Mouse (Mus musculus) embryonic facial prominence, embryonic 15.5 days (tissue): ENCODE measurements around the gene Abcb9. TPM values are rescaled to one million over a fixed set of nuclear protein-coding genes. Genes with fewer than 3 reads are reported as not detected.

ENCODE experiments used
- ATAC-seq: fragments of 200-750 bp; cut with Nextera tagmentation; 2 replicates; pipeline ENCODE4 v1.8.0; 2017; ENCODE audit warnings: low read depth, moderate TSS enrichment; ENCODE audit not compliant: insufficient number of reproducible peaks, low FRiP score, low TSS enrichment
- H3K27ac ChIP-seq: fragments of 300-500 bp; sonication (generic); replicated peaks from 2 replicates; pipeline ENCODE4 v1.5.1; 2015; ENCODE audit warnings: mild to moderate bottlenecking, inconsistent platforms
- H3K27me3 ChIP-seq: fragments of 300-500 bp; sonication (generic); 2 replicates; pipeline ENCODE4 v1.6.1; 2015; ENCODE audit warnings: inconsistent platforms
- H3K36me3 ChIP-seq: fragments of 300-500 bp; sonication (generic); 2 replicates; pipeline ENCODE4 v1.6.1; 2015; ENCODE audit warnings: mild to moderate bottlenecking, inconsistent platforms
- H3K4me1 ChIP-seq: fragments of 300-500 bp; sonication (generic); 2 replicates; pipeline ENCODE4 v1.6.1; 2015; ENCODE audit warnings: inconsistent platforms
- H3K4me2 ChIP-seq: fragments of 300-500 bp; sonication (generic); replicated peaks from 2 replicates; pipeline ENCODE4 v1.6.1; 2015; ENCODE audit warnings: mild to moderate bottlenecking, inconsistent platforms
- H3K4me3 ChIP-seq: fragments of 300-500 bp; sonication (generic); replicated peaks from 2 replicates; pipeline ENCODE4 v1.5.1; 2015; ENCODE audit warnings: mild to moderate bottlenecking, inconsistent platforms
- H3K9ac ChIP-seq: fragments of 300-500 bp; sonication (generic); 2 replicates; pipeline ENCODE4 v1.6.1; 2015; ENCODE audit warnings: inconsistent platforms
- H3K9me3 ChIP-seq: fragments of 300-500 bp; sonication (generic); replicated peaks from 2 replicates; pipeline ENCODE4 v1.6.1; 2016; ENCODE audit warnings: inconsistent platforms
- whole genome bisulfite sequencing: fragments of 180-500 bp; shearing (Covaris S2); methylation state at CpG from one replicate; pipeline ENCODE4 v1.1.7; 2015; 5-methylcytosine and 5-hydroxymethylcytosine counted together
- polyA plus RNA-seq: library from polyadenylated mRNA; unstranded; fragments of >200 nt; fragmentation: Nextera tagmentation; extraction: Ambion mirVana; gene quantifications from 2 replicates; pipeline ENCODE4 v1.2.1, GENCODE M21; 2015

Abcb9 gene
- 2.4 and 2.9 TPM in 2 replicates for polyA plus RNA-seq

DNA sequence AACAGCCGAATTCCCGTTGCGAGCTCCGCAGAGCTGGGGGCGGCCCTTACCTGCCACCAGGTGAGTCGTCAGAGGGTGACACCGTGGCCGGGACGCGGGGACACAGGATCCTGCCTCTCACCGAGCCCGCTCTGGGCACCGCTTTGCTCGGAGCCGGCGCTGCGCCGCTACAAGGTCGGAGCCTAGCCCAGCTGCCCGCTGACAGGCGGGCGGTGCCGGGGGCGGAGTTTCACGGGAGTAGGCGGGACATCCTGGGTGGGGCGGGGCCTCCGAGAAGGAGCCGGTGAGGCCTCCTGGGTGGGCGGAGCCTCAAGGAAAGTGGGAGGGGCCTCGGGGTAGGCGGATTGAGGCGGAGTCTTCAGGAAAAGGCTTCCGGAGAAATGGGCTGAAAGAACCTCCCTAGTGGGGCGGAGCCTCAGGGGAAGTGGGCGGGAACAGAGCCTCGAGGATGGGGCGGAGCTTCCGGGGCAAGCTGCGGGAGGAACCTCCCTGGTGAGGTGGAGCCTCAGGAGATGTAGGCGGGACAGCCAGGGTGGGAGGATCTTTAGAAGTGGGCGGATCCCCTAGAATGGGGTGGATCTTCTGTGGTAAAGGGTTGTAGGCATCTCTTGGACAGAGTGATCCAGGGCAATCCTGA, at the start of gene Abcb9:
Gene Abcb9, minus strand, starts transcription at position 203 of the 637 bp plus-strand sequence.
- peaks cover 18% of the 10 kb centered on the region for H3K4me1 ChIP-seq
- under 1% methylated on average over 42 of the region's 42 CpGs for WGBS

DNA sequence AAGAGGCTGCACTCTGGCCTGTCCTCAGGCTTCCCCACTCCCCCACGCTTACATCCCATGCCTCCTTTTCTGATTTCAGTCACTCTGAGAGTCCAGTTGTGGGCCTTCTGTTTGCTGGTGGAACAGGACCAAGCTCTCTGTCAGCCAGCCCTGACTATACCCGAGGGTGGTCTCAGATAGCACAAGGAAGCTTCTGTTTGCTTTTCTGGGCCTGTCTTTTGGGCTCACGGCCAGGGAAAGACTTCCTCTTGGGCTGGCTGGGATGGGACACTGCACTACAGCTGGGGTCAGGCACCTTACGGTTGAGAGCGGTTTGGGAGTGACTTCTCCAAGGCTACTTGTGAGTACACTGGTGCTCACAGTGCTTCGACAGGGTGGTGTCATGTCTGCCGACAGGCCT, 42.5 kb upstream of the Abcb9 start:
- no peaks in the 10 kb centered on the region for H3K9me3 ChIP-seq
- H3K36me3 ChIP-seq = peaks cover 46% of the 10 kb centered on the region
- H3K27ac ChIP-seq = no peak overlapping the region
- 62% methylated on average over 7 of the region's 7 CpGs for WGBS
- no peak overlapping the region for H3K9ac ChIP-seq
- no peak overlapping the region for H3K4me2 ChIP-seq
- H3K4me3 ChIP-seq = no peak overlapping the region
- no peak for ATAC-seq
- no peaks in the 10 kb centered on the region for H3K27me3 ChIP-seq
- H3K4me1 ChIP-seq = no peaks in the 10 kb centered on the region

More for the DNA sequence above, at the start of gene Abcb9:
- Histone ChIP-seq H3K9ac (peak within 1 kb of the TSS; percentile 42), H3K4me3 (peak within 1 kb of the TSS; percentile 53), H3K27ac (no peak within 1 kb of the TSS), H3K9me3 (no peaks in the 10 kb centered on the region), H3K4me2 (peak within 1 kb of the TSS; percentile 91), H3K36me3 (no peaks in the 10 kb centered on the region), H3K27me3 (peaks cover 7% of the 10 kb centered on the region)
- ATAC-seq = peak; percentile 71

DNA sequence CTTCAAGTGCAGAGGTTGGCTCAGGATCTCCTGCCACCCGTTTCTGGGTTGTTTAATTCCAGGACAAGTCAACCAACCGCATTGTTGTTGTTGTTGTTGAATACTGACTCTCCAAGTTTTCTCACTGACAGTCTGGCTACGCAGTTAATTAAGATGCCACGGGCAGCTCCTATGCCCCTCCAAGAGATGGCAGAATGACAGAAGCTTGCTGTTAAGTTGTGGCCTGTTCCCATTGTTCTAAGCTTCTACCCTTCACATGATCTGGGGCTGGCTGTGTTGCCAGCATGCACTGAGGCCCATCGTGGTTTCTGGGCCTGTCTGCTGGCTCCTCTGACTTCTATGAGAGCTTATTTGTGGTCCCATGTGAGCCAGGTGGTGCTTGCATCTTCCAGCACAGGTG, 38.7 kb upstream of the Abcb9 start:
- ATAC-seq = no peak
- peaks cover 48% of the 10 kb centered on the region for H3K36me3 ChIP-seq
- H3K4me3 ChIP-seq = no peak overlapping the region

DNA sequence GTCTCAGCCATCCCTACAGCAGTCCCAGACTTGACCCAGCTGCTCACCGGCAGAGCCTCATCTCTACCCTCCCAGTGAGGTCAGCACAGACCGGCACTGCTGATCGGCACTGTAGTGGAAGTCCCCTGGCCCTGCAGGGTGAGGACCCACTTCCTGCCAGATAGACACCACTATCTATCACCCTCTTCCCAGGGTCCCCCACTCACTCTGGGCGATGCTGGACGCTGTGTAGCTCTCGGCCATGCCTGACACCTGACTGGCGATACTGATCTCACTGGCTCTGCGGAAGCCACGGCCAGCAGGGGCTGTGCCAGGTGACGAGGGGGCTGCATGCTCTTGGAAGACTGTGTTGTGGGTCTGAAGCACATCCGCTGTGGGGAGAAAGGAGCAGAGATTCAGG, 29.5 kb upstream of the Abcb9 start:
- ATAC-seq = no peak
- H3K4me3 ChIP-seq = no peak overlapping the region
- no peaks in the 10 kb centered on the region for H3K27me3 ChIP-seq
- peaks cover 66% of the 10 kb centered on the region for H3K36me3 ChIP-seq
- H3K9ac ChIP-seq = no peak overlapping the region
- WGBS = 87% methylated on average over 11 of the region's 11 CpGs
- H3K4me1 ChIP-seq = 0 out of 2 replicates have a peak, but pooled peaks cover 3% of the 10 kb centered on the region
- H3K27ac ChIP-seq = no peak overlapping the region
- no peaks in the 10 kb centered on the region for H3K9me3 ChIP-seq
- H3K4me2 ChIP-seq = no peak overlapping the region

More for the DNA sequence above, 38.7 kb upstream of the Abcb9 start:
- H3K27ac ChIP-seq = no peak overlapping the region
- WGBS = 84% methylated on average over 5 of the region's 5 CpGs
- no peaks in the 10 kb centered on the region for H3K4me1 ChIP-seq
- no peaks in the 10 kb centered on the region for H3K9me3 ChIP-seq
- H3K9ac ChIP-seq = no peak overlapping the region
- H3K4me2 ChIP-seq = no peak overlapping the region
- H3K27me3 ChIP-seq = no peaks in the 10 kb centered on the region

DNA sequence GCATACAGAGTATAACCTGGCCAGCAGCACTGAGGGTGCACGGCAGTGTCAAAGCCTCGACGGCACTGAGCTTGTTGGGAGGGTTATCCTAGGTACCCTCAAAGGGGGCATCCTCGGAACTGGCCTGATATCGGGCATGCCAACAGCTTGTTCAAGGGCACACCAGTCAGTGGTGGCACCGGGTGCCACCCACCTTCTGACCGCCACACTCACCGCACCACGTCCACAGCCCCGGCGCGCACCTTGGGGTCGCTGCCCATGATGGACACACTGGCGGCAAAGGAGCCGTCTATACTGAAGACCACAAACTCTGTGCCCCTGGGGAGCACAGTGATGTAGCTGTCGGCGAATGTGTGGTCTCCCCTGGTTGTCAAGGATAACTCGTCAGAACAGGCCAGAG, 26.8 kb upstream of the Abcb9 start:
- H3K4me2 ChIP-seq = no peak overlapping the region
- H3K4me1 ChIP-seq = peaks cover 24% of the 10 kb centered on the region
- no peak overlapping the region for H3K4me3 ChIP-seq
- ATAC-seq = no peak
- H3K27ac ChIP-seq = no peak overlapping the region
- H3K9ac ChIP-seq = no peak overlapping the region
- H3K27me3 ChIP-seq = no peaks in the 10 kb centered on the region
- WGBS = 86% methylated on average over 18 of the region's 18 CpGs
- no peaks in the 10 kb centered on the region for H3K9me3 ChIP-seq
- peaks cover 71% of the 10 kb centered on the region for H3K36me3 ChIP-seq

DNA sequence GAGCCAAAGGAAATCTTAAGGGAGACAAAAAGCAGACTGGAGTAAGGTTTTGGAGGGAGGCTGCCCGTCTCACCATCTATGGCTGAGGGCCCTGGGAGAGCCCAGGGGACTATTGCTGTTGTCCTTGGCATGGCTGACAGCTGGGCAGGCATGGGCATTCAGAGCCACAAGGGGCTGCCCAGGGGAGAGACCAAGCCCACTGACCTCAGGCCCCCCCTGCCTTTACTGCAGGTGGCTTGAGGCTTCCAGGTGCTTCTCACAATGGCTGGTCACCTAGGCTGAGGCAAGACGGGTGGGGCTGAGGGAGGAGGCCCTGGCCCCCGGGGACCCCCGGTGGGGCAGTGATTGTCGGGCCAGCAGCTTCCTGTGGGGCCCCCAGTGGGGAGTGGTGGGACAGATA, 23.6 kb upstream of the Abcb9 start:
- Histone ChIP-seq H3K27ac (no peak overlapping the region), H3K4me2 (no peak overlapping the region), H3K9me3 (no peaks in the 10 kb centered on the region), H3K27me3 (no peaks in the 10 kb centered on the region), H3K4me1 (peaks cover 35% of the 10 kb centered on the region), H3K36me3 (peaks cover 61% of the 10 kb centered on the region), H3K4me3 (no peak overlapping the region), H3K9ac (no peak overlapping the region)
- no peak for ATAC-seq
- 69% methylated on average over 5 of the region's 5 CpGs for WGBS

DNA sequence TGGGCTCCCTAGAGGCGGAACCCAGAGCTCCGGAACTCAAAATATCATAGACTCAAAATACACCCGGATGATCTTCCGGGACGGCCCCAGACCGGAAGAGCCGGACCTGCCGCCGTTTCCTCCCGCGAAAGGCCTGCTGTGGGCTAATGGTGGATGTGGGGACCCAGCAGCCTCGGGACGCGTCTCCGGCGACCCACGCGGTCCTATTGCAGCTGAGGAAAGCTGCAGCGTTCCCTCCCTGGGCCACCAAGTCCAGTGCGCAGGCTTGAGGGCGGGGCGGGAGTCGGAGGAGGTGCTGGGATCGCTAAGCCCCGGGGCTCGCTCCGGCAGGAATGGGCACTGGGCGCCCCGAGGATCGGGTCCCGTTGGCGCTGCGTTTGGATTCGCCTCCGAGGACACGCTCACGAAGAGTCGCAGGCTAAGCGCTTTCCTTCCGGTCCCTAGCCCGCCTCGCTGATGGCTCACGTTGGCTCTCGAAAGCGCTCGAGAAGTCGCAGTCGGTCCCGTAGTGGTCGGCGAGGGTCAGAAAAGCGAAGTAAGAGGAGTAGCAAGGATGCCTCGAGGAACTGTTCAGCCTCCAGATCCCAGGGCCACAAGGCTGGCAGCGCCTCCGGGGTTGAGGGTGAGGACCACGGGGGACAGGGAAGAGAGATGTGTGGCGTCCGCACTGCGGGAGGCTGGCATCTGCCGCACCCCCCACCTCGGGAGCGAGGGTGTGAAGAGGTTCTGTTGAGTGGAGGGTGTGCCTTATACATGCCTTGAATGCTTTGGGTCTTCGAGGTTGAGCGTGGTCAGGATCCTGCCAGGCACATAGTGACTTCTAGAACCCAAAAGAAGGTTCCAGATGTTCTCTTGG, 20.6 kb upstream of the Abcb9 start, which contains the start of gene Arl6ip4:
Gene Arl6ip4, plus strand, starts transcription at position 100 of the 856 bp plus-strand sequence.
- Histone ChIP-seq H3K27ac (peak within 1 kb of the TSS; percentile 78), H3K9me3 (no peaks in the 10 kb centered on the region), H3K27me3 (no peaks in the 10 kb centered on the region), H3K4me3 (peak within 1 kb of the TSS; percentile 98), H3K4me1 (peaks cover 53% of the 10 kb centered on the region), H3K9ac (peak within 1 kb of the TSS; percentile 97), H3K4me2 (peak within 1 kb of the TSS; percentile 93), H3K36me3 (peaks cover 51% of the 10 kb centered on the region)
- under 1% methylated on average over 64 of the region's 64 CpGs for WGBS
- ATAC-seq = no peak

DNA sequence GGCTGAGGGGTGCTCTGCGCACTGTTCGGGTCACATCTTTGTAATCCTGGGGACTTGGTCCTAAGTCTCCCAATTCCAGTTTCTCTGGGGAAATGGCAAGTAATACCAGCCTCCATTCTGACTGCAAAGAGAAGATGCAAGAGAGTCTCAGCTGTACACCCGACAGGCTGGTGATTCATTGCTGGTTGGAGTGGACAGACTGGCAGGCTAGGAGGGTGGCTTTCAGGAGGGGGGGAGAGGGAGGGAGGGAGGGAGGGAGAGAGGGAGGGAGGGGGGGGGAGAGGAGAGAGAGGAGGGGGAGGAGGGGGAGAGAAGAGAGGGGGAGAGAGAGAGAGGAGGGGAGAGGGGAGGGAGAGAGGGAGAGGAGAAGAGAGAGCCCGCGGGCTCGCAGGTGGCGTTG, 19.9 kb upstream of the Abcb9 start:
- Histone ChIP-seq H3K27me3 (no peaks in the 10 kb centered on the region), H3K9me3 (no peaks in the 10 kb centered on the region), H3K4me3 (peak overlapping the region; percentile 98), H3K4me1 (peaks cover 57% of the 10 kb centered on the region), H3K36me3 (peaks cover 44% of the 10 kb centered on the region), H3K27ac (peak overlapping the region; percentile 78), H3K9ac (peak overlapping the region; percentile 97), H3K4me2 (peak overlapping the region; percentile 93)
- 27% methylated on average over 7 of the region's 7 CpGs for WGBS
- no peak for ATAC-seq

DNA sequence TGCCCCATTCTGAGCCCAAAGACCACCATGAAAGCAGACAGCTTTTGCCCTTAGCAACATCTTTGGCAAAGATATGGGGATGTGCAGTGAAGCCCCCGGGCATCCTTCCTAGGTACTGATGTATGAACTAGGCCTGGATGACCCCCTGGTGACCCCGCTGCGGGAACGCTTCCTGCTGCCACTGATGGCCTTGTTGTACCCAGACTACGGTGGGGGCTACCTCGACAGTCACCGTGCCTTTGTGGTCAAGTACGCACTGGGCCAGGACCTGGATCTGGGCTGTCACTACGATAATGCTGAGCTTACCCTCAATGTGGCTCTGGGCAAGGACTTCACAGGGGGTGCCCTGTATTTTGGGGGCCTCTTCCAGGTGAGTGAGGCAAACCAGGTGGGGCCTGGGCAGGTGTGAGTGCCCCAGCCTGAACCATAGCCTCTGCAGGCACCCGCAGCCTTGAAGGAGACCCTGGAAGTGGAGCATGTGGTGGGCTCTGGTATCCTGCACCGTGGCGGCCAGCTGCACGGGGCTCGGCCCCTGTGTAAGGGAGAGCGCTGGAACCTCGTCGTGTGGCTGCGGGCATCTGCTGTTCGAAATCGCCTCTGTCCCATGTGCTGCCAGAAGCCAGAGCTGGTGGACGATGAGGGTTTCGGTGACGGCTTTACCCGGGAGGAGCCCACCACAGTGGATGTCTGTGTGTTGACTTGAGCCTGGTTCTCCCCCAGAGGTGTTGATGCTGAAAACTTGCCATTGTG, 18.9 kb upstream of the Abcb9 start:
- Histone ChIP-seq H3K36me3 (peaks cover 33% of the 10 kb centered on the region), H3K27ac (no peak overlapping the region), H3K4me3 (no peak overlapping the region), H3K9ac (no peak overlapping the region), H3K27me3 (no peaks in the 10 kb centered on the region), H3K9me3 (no peaks in the 10 kb centered on the region), H3K4me1 (peaks cover 48% of the 10 kb centered on the region), H3K4me2 (no peak overlapping the region; the same call in 1 of the 2 replicates)
- 92% methylated on average over 24 of the region's 24 CpGs for WGBS
- ATAC-seq = no peak

DNA sequence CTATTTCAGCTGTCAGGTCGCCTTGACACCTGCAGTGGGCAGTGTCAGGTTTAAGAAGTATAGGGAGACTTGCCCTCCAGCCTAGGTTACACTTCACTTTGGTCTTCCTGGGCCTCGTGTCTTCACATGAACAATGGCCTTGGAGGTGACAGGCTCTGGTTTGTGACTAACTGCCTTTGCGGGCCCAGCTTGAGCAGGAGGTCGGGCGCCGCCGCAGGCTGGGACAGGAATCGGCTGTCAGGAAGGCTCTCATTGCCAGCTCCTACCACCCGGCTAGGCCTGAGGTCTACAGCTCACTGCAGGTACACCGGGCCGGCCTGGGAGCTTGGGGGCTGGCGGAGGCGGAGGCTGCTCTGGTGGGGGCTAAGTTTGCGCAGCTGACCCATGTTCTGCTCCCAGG, 17.4 kb upstream of the Abcb9 start:
- WGBS = 14% methylated on average over 14 of the region's 14 CpGs
- no peak for ATAC-seq
- H3K36me3 ChIP-seq = peaks cover 19% of the 10 kb centered on the region
- H3K4me2 ChIP-seq = peak overlapping the region; percentile 91
- H3K9ac ChIP-seq = peak overlapping the region; percentile 77
- H3K4me1 ChIP-seq = peaks cover 40% of the 10 kb centered on the region
- H3K27ac ChIP-seq = no peak overlapping the region
- no peaks in the 10 kb centered on the region for H3K9me3 ChIP-seq
- peak overlapping the region; percentile 97 for H3K4me3 ChIP-seq
- H3K27me3 ChIP-seq = no peaks in the 10 kb centered on the region

DNA sequence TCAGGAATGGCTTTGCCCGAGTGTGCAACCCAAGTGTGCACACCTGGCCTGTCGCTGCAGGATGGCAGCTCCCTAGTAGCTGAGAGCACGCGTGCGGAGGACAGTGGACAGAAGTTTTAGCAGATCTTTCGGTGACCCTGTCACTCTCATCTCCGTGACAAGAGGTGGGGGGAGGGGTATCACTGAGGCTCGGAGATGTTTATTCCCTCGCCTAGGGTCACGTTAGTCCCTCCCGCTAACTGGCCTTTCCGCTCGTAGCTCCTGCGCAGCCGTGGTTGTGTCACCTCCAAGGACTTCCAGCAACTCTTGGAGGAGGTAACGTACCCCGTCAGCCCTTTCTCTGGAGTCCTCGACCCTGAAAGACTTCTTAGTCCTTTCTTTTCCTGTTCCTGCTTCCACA, 16.9 kb upstream of the Abcb9 start:
- no peaks in the 10 kb centered on the region for H3K9me3 ChIP-seq
- peak; percentile 0; the same call in 1 of the 2 replicates for ATAC-seq
- peak overlapping the region; percentile 97 for H3K4me3 ChIP-seq
- H3K4me1 ChIP-seq = peaks cover 35% of the 10 kb centered on the region
- peak overlapping the region; percentile 91 for H3K27ac ChIP-seq
- H3K27me3 ChIP-seq = no peaks in the 10 kb centered on the region
- peaks cover 14% of the 10 kb centered on the region for H3K36me3 ChIP-seq
- H3K9ac ChIP-seq = peak overlapping the region; percentile 77
- H3K4me2 ChIP-seq = peak overlapping the region; percentile 91
- under 1% methylated on average over 18 of the region's 18 CpGs for WGBS
